Mouse (Mus musculus) thymus, adult 18-20 months (tissue): ENCODE data around the gene Aldh1a7.
"Not testable (repeated sequence)": the region's sequence is repeated elsewhere in the genome, so short reads cannot be mapped to it uniquely, and the experiment has no call there.

Experiments
- DNase-seq, 2 experiments: peaks; one replicate each; pipeline ENCODE4 v3.0.0; 2022; ENCODE audit warnings: mixed read lengths in 2 of 2

Gene Aldh1a7

DNA sequence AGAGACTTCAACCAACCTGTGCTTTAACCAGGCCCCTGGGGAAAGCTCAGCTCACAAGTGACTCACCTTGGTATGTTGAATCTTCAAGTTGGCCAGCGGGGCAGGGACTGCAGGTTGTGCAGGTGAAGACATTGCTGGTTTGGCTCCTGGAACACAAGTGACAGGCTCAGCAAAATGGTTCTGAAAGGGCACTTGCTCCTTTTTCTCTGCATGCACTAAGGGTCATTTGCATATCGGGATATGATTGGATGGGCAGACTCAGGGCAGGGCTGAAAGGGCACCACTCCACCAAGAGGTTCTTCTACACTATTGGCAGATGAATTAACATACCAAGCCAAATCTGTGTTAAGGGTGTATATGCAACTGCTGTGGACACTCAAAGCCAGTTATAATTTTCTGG lies at the start of gene Aldh1a7:
Aldh1a7 (minus strand) TSS at position 182 of the 400 bp plus-strand sequence.
- DNase-seq, result no peak

DNA sequence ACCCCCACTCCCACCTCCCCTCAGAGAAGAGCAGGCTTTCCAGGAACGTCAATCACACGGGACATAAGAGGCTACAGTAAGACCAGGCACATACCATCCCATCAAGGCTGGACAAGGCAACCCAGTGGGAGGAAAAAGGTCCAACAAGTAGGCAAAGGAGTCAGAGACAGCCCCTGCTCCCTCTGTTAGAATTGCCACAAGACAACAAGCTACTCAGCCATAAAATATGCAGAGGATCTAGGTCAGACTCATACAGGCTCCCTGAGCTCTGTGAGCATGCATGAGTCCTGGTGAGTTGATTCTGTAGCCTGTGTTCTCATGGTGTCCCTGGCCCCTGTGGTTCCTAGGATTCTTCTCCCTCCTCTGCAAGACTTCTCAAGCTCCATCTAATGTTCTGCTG lies 48.3 kb upstream of the Aldh1a7 start:
- DNase-seq, result no peak

DNA sequence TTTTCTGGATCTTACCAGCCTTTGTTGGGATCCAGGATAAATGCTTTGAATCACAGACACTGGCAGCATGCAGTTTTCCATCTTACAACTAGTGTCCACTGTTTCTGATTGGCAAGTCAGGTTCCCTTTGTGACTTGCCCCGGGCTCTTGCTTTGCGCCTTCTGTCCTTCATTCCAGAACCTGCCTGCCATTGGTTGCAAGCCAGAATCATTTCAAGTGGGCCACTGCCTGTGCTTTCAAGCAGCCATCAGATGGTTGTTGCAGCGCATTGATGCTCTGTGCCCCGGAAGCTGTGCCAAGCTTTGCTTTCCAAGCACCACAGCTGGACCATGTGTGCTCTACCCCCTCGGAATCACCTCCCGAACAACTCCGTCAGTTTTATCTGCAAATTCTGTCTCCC lies 46.6 kb upstream of the Aldh1a7 start:
- DNase-seq, result no peak

DNA sequence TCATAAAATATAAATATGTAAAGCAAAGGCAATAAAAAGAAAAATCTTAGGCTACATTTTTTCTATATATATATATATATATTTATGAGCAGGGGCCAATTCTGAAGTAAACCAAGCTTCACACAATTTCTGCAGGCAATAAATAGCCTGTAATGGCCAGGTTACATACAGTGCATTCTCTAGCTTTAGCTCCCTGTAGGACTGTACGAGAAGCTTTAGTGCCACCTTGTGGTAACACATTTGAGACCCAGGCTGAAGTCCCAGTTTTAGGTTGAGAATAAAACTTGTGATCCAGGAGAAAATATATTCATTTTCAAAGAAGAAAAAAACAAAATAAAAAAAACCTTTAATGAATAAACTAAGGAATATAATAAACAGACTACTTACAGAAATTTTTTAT lies 36.9 kb upstream of the Aldh1a7 start:
- DNase-seq, result no peak

DNA sequence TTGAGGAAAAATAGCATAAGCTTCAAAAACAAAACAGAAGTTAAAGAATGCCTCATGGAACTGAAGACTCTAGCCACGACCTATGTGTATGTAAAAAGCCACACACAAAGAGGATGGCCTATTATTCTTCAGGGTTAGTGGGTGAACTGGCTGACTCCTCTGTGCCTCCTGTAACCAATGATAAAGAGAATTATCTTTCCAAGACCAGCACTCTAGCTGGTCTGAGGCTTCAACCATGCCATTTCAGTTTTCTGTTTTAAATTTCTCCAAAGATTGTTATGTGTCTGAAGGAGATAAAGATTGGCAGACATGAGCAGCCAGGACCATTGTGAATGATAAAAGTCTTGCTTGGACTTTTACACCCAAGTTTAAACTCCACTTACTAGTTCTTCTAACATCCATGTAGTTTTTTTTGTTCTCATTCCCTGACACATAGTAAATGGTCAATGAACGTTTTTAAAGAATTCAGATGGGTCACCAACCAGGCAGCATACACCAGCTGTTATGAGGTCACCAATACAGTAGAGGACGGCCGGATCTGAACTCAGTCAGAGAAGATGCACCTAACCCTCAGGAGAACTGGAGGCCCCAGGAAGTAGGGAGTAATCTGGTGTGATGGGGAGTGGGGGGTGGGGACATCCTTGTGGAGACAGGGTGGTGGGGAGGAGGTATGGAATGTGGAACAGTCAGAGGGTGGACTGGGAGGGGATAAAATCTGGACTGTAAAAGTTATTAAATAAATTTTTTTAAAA lies 34.5 kb upstream of the Aldh1a7 start:
- no peak for DNase-seq

DNA sequence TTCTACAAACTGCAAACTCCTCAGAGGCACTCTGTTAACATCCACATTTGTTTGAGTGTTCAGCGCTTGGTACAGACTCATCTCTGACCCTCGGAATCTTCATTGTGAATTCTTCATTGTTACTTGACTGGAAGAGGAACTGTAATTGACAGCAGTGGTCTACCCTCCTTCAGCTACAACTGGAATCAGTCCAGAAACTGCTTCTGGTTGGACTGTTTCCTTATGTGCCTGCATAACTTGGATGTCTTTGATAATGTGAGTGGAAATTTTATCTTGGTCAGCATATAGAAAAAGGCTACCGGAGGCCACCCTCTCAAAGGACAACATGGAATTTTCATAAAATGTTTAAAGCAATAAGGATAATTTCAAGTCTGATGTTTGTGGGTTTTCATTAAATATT lies 33.8 kb upstream of the Aldh1a7 start:
- no peak for DNase-seq

DNA sequence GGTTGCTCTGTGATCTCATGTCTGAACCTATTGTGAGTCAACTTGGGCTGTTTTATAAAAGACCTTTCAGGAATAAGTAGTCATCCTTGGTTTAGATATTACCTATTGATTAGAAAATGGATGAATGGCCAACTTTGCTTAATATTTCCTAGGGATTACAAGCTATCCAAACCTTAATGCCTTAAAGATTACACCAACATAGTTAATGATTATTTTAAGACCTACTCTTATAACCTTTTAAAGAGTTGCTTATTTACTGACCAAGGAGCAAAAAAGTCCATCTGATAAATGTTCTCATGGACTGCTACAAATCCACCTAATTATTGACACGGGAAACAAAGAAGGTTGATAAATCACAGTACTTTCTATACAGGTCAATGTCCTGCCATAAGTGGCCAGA lies 17.3 kb upstream of the Aldh1a7 start:
- DNase-seq, result no peak

DNA sequence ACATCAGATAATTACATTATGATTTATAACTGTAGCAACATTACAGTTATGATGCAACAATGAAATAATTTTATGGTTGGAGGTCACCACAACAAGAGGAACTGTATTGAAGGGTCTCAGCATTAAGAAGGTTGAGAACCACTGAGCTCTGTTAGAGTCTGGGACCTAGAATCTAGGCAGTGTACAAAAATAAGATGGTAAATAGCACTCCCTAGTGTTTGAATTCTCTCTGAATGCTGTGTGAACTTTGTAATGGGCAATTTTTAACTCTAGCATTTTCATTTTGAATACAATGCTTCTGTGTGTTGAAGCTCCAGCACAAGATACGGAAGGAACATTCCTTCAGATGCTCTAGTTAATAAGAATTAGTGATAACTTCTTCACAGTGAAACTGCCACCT lies 916 bp upstream of the Aldh1a7 start:
- DNase-seq, result no peak

DNA sequence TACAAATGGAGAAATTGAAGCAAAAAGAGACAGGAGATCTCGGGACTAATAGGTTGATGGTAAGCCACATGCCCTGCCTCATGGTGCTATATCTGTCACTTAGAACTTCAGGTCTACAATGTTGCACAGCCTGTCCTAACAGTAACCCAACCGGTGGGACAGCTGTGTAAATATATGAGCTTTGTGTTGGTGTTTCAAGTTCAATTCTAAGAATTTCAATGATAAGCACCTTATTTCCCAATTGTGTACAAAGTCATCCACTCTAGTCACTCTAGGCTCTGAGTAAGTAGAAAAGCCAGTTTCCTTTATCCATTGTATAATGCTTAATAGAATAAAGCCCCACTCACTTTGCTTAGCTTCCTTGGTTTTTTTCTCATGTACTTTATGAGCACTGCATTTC lies 4.4 kb downstream of the Aldh1a7 start:
- DNase-seq, result no peak

DNA sequence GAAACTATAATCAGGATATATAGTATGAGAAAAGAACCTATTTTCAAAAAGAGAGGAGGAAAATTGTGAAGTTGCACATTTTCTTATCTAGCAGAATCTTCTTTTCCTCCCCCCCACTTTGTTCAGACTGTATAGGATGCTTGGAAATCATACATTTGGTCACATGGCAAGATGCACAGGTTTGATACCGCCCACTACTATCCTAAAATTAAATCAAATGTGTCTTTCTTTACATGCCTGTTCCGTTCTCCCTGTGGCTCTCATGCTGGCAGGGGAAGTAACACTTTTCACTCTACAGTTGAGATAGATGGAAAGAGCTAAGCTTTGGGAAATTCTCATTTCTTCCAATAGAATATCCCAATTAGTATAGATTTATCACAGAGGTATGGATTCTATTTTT lies 7.1 kb downstream of the Aldh1a7 start:
- DNase-seq, result no peak

DNA sequence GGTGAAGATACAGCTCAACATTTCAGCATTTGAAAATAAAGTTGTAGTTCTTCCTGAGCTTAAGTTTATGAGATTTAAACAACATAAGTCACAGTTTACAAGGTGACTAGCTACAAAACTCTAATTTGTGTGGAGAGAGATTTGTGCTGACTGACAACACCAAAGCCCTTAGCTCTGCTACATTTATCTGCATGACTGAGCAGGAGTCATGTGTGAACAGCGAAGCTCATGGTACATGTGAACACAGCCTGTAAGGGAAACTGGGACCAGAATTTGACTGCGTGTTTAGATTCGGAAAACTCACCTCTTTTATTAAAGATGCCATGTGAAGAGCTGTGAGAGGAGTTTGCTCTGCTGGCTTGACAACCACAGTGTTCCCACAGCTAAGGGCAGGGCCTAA lies 11.7 kb downstream of the Aldh1a7 start:
- no peak for DNase-seq

DNA sequence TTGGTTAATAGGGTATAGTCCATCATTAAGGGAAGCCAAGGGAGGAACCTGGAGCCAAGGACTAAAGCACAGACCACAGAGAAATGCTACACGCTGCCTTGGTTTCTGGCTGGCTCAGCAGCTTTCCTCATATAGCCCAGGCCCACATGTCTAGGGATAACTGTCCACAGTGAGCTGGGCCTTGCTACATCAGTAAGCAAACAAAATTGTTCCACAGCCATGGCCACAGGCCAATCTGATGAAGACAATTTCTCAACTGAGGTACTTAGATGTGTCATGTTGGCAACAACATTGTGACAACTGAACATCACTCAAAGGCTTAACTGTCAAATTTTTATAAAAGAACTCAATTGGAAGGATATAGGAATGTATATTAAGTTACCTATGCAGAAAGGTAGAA lies 12.3 kb downstream of the Aldh1a7 start:
- DNase-seq, result no peak

DNA sequence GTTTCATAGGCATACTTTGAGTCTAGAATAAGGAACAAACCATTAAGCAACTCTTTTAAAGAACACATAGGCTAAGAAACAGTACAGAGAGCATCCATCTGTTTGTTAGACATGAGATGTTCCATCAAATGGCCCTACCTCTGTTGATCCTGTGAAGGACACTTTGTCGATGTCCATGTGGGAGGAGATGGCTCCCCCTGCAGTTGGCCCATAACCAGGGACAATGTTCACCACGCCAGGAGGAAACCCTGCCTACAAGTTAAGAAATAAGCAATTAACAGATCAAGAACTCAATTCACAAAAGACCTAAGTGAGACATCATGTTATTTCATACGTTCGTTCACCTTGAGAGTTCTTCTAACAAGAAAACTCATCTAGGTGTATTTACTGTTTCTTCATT lies 12.8 kb downstream of the Aldh1a7 start:
- no peak for DNase-seq

DNA sequence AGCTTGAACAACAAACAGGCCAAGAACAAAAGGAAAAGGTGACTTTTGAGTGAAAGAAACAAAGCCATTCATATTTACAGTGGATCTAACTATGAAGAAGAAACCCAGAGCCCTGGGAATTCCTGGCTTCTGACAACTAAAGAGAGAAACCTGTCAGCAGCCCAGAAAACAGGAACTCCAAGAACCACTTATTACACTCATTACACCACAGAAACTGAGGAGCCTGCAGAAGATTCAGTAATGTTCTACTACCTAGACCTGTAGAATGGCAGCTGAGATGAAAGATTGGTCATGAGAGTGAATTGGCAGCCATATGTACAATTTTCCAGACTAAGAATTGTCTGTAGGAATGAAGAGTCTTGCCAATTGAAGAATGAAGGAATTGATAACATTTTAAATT lies 20.2 kb downstream of the Aldh1a7 start:
- DNase-seq, result no peak

DNA sequence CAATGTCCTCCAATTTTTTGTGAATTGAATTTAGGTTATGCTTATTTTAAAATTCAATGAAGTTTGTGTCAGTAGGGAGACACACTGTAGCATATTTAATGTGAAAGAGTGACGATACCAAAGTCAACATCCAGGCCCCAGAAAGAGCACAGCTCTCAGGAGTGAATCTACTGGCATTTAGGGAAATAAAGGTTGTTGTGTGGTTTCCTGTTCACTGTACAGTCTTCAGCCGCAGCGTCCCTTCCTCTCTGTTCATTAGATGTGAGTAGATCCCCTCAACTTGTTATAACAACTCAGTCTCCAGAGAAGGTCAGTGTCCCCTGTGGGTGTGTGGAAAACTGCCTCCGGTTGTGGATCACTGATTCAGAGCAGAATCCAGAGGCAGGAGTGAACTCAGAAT lies 20.6 kb downstream of the Aldh1a7 start:
- no peak for DNase-seq

DNA sequence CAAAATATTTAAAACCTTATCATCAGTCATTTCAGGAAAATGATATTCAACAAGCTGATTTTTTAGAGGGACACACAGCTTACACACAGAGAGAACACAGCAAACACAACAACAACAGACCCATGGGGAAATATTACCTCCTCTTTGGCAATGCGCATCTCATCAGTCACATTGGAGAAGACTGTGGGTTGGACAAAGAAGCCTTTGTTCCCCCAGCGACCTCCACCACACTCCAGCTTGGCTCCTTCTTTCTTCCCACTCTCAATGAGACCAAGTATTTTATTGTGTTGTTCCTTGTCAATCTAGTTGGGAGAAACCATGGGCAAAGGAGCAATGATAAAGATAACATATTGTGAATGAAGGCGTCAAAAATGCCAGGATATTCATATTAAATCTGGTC lies 25.3 kb downstream of the Aldh1a7 start:
- DNase-seq, result no peak

DNA sequence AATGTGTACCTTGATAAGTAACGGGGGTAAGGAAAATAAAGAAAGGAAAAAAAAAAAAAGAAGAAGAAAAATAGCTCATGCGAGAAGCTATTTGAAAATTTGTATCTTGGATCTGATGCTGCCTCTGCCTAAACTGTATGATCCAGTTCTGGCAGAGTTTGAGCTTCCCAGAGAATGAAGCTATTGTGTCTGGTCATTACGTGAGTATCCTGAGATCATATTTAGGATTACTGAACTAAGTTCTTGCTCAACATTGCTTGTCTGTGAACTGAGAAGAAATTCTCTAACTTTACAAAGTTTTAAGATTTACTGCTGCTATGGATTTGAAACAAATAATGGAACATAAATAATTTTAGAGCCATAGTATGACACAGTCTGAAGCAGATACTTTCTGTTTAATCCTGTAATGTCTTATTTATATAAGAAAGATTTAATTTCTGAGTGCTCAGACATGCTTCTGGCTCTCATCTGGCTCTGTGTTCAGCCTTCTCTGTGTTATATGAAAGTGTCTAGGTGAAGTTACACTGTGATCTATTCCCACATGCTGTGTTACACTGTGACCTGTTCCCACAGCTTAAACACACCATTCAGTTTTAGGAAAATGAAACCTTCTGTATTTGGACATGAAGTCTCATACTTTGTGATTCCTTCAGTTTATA lies 49.5 kb downstream of the Aldh1a7 start:
- DNase-seq, result no peak

DNA sequence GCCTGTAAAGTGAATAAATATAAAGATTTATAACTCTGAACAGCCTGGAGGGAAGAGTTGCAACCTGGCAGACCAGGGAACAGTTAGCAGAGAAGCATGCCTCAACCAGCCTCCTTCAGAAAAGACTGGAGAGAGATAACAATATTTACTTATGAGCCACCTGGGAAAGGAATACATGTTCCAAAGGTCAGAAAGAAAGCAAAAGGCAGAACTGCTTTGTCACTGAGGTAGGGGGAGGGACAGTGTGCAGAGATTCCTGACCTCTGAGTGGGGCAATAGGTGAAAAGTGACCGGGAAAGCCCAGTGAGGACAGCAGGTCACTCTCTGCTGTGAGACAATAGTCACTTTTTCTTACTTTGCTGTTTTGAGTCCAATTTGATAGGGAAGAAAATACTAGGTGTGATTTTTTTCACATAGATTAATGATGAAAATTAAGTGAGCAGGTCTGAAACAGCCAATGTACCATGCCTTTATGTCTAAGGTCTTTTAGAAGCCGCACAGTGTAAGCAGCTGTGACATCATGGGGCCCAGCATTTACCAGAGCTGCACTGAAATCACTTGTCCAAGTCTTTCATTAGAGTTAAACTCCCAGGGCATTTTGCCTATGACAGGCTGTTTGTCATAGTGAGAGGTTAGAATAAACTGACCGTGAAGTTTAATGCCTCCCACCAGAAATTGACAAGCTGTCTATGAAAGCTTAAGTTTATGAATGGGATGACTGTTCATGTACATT lies 73.1 kb downstream of the Aldh1a7 start:
- no peak for DNase-seq

DNA sequence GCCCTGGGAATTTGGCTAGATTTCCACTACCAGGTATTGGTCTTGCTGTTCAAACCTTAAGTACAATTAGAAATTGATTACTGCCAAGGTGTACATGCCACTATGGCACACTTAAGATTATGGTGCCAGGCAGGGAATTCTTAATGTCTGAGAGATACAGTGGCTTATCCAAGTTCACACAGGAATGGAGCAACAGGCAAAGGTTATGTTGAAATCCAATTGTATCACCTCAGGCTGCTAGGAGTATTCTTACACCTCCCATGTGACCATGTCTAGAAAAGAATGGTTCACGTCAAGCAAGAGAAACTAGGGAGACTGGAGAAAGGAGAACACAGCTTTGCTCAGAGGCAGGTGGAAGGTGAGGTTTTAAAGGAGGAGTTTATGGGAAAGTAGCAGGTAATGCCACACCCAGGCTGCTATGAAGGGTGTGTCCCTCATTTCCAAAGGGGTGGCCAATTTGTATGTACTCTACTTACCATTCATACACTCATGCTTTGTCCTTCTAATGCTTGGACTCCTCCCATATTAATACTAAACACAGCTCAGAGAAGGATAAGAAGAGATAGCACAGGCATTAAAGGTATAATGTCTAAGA lies 74.2 kb downstream of the Aldh1a7 start:
- no peak for DNase-seq

DNA sequence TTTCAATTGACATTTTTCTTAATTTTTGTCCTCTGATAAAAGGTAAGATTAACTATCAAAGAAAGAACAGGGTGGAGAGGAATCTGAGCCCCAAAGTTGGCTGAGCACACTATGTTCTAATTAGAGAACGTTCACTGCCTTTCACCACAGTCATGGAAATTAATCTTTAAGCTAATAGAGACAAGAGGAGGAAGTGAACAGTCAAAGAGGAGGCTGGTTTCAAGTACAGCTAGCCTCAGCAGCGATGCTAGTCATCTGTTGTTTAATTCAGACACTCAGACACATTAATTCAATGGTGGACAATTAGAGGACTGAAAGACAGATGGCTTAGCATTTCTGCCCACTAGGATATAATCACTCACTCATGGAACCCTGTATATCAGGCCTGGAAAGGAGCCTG lies 77.4 kb downstream of the Aldh1a7 start:
- no peak for DNase-seq

DNA sequence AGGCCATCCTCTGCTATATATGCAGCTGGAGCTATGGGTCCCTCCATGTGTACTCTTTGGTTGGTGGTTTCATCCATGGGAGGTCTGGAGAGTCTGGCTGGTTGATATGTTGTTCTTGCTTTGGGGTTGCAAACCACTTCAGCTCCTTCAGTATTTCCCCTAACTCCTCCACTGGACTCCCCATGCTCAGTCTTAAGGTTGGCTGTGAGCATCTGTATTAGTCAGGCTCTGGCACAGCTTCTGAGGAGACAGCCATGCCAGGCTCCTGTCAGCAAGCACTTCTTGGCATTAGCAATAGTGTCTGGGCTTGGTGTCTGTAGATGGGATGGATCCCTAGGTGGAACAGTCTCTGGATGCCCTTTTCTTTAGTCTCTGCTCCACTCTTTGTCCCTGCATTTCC lies 79.9 kb downstream of the Aldh1a7 start:
- DNase-seq, result not testable (repeated sequence)

DNA sequence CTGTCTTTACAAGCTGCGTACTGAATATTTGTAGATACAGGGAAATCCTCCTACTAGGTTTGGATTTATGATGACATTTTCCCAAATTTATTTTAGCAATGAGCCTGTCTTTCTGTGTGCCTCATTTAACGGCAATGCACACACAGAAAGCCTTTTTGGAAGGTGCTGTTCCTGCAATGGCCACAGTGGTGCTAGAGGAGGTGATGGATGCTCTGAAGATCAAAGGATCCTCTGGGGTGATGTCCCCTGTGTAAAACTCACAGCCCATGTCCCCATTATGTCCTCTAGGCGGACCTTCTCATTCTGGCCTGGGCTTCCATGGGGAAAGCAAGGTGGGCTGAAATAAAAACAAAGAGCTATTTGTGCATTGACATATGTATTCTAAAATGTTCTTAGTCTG lies 83.0 kb downstream of the Aldh1a7 start:
- DNase-seq, result no peak
